Mouse (Mus musculus) myocyte (in vitro differentiated cells): ENCODE results near the gene Scn10a.

ENCODE experiments used
- E2F4 ChIP-seq: IDR thresholded peaks from one replicate; pipeline ENCODE4 v1.6.1; 2011; ENCODE audit warnings: mild to moderate bottlenecking, control low read depth, moderate library complexity; ENCODE audit not compliant: insufficient read depth
- MAX ChIP-seq: IDR thresholded peaks from one replicate; pipeline ENCODE4 v1.6.1; 2011; ENCODE audit warnings: low read depth, mild to moderate bottlenecking, control low read depth
- POLR2A ChIP-seq: IDR thresholded peaks from one replicate; pipeline ENCODE4 v1.6.1; 2011; ENCODE audit warnings: low read depth, mild to moderate bottlenecking, control low read depth, moderate library complexity; ENCODE audit not compliant: insufficient read length
- POLR2AphosphoS2 ChIP-seq: IDR thresholded peaks from one replicate; pipeline ENCODE4 v1.6.1; 2011; ENCODE audit warnings: low read depth, control low read depth; ENCODE audit not compliant: insufficient read length
- REST ChIP-seq: IDR thresholded peaks from one replicate; pipeline ENCODE4 v1.6.1; 2011; ENCODE audit warnings: mild to moderate bottlenecking, control low read depth, moderate library complexity; ENCODE audit not compliant: insufficient read depth, insufficient read length
- USF1 ChIP-seq: IDR thresholded peaks from one replicate; pipeline ENCODE4 v1.6.1; 2011; ENCODE audit warnings: low read depth, mild to moderate bottlenecking, control low read depth, moderate library complexity

- TF ChIP-seq POLR2A (no peak), E2F4 (no peak), POLR2AphosphoS2 (no peak), USF1 (no peak), REST (no peak), MAX (no peak)
Observed at GRCm38 (mm10) chr9:119606906-119607305, 112.2 kb downstream of the Scn10a start.
